Mouse (Mus musculus) activated CD4-positive, CD25-positive, alpha-beta regulatory T cell, adult 4 months (primary cell): ENCODE results near the gene Cpsf4. TPM values are rescaled to one million over a fixed set of nuclear protein-coding genes. Genes with fewer than 3 reads are reported as not detected.
"Not testable (repeated sequence)": the region's sequence is repeated elsewhere in the genome, so short reads cannot be mapped to it uniquely, and the experiment has no call there.

Experiments used
- ATAC-seq: one replicate; pipeline ENCODE4 v1.8.0; 2017
- polyA plus RNA-seq, 2 experiments: library from polyadenylated mRNA; unstranded; fragments of 100-300 nt; shearing (Covaris generic); gene quantifications; one replicate each; pipeline ENCODE4 v1.2.1; 2017

Gene Cpsf4
- polyA plus RNA-seq, 2 experiments from 2014 or later = 13.7 to 17.7 TPM

DNA sequence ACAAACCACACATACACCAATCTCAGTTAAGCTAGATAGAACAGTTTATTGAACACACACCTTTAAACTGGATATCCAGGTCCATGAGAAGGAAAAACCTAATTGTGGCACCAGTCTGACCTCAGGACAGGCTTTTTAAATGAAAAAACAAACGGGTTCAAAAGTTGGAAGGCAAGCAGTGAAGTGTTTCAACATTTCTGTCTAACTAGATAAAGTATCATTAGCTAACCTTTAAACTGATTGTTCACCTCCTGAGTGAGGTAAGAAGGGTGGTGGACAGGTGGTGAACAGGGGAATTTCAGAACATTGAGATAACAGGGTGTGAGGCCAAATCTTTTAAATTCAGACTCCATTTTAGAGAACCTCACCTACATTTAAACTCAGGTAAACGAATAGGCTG, 59.4 kb downstream of the Cpsf4 start:
- no peak for ATAC-seq

DNA sequence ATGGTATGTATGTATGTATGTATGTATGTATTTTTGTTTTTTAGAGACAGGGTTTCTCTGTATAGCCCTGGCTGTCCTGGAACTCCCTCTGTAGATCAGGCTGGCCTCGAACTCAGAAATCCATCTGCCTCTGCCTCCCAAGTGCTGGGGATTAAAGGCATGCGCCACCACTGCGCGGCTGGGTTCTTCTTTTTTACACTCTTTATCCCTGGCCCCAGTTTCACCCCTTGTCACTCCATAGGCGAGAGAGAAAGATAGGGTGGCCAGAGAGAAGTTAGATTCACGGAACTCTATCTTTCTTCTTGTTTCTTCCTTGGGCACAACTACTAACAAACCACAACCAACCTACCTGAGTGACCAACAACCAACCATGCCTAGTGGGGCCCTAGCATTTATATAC, 62.3 kb downstream of the Cpsf4 start:
- not testable (repeated sequence) for ATAC-seq

DNA sequence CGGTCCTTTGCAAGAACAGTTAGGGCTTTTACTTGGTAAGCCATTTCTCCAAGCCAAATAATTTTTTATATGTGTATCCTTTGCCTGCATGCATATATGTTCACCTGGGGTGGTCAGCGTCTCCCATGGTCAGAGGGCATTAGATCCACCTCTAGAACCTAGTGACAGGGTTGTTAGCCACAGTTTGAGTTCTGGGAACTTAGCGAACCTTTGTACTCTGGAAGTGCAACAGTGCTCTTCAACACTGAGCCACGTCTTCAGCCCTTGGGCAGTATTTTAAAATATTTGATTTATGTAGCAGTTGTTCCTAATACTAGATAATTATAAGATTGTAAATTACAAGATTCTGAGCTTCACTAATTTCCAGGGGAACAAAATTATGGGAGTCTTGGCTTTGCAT, 63.6 kb downstream of the Cpsf4 start:
- ATAC-seq = no peak

DNA sequence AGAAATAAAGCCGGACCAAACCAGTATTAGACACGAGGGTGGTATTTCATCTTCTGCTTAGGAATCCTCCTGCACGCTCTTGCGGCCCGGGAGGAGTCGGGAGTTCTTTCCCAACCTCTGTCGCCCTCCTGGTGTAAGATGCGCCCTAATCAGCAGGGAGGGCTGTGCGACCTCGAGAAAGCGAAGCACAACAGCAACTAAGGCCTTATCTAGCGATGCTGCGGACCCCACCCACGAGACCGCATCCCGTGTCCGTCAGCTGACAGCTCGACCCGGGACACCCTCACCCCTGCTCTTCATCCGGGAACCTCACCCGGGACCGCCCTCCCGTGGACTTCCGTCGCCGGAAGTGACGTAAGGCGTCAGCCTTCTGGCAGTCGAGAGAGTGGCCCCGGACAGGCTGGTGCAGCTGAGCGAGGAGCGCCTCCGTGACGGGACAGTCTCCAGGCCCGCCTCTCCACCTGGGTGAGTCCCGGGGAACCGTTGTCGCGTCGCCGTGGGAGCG, 64.4 kb downstream of the Cpsf4 start, which contains the start of gene Zfp655:
Gene Zfp655, plus strand, starts transcription at position 349 of the 505 bp plus-strand sequence.
- ATAC-seq = peak; percentile 92

Other genes starting within 250 kb of the Cpsf4 start
- gene Smurf1, start 201.4 kb upstream of the Cpsf4 start, polyA plus RNA-seq = 1 to 10 TPM; 4.0 to 5.2 TPM
- gene Gm4871, start 134.5 kb upstream of the Cpsf4 start, polyA plus RNA-seq = not detected
- not detected for gene 1700018F24Rik, start 124.2 kb upstream of the Cpsf4 start, polyA plus RNA-seq
- 10 to 100 TPM; 84.8 to 96.6 TPM for gene Arpc1a, start 83.4 kb upstream of the Cpsf4 start, polyA plus RNA-seq
- not detected for gene Kpna7, start 83.2 kb upstream of the Cpsf4 start, polyA plus RNA-seq
- 1,000 to 10,000 TPM in 1 of 2 experiments, 100 to 1,000 TPM in 1; 727 to 1,112 TPM for gene Arpc1b, start 53.0 kb upstream of the Cpsf4 start, polyA plus RNA-seq
- 10 to 100 TPM; 32.2 to 41.5 TPM for gene Pdap1, start 27.0 kb upstream of the Cpsf4 start, polyA plus RNA-seq
- gene Bud31, start 26.9 kb upstream of the Cpsf4 start, polyA plus RNA-seq = 100 to 1,000 TPM; 107 to 118 TPM
- 10 to 100 TPM in 1 of 2 experiments, 1 to 10 TPM in 1; 7.0 to 18.0 TPM for gene Ptcd1, start 105 bp upstream of the Cpsf4 start, polyA plus RNA-seq
- 100 to 1,000 TPM; 418 to 445 TPM for gene Atp5j2, start 24.8 kb downstream of the Cpsf4 start, polyA plus RNA-seq
- 10 to 100 TPM; 16.7 to 20.3 TPM for gene Zkscan14, start 34.7 kb downstream of the Cpsf4 start, polyA plus RNA-seq
- gene Zkscan5, start 37.3 kb downstream of the Cpsf4 start, polyA plus RNA-seq = 1 to 10 TPM; 4.8 to 6.0 TPM
- 10 to 100 TPM; 59.5 to 61.1 TPM for gene Zfp655, start 64.5 kb downstream of the Cpsf4 start, polyA plus RNA-seq
- gene Zscan25, start 113.3 kb downstream of the Cpsf4 start, polyA plus RNA-seq = under 1 TPM; 0.37 to 0.45 TPM
- not detected for gene Cyp3a57, start 178.1 kb downstream of the Cpsf4 start, polyA plus RNA-seq